Mouse (Mus musculus) lung, postnatal 10 days (tissue): ENCODE measurements around the gene Ccnd3.
A peak's percentile ranks its signal among the peaks of the same experiment; 100 is the strongest.

ENCODE experiments used
- DNase-seq: peaks from one replicate; pipeline ENCODE4 v3.0.0; 2021

Ccnd3 gene

GRCm38 (mm10) chr17:47554621-47555020 is 49.8 kb downstream of the Ccnd3 start:
- no peak for DNase-seq

DNA sequence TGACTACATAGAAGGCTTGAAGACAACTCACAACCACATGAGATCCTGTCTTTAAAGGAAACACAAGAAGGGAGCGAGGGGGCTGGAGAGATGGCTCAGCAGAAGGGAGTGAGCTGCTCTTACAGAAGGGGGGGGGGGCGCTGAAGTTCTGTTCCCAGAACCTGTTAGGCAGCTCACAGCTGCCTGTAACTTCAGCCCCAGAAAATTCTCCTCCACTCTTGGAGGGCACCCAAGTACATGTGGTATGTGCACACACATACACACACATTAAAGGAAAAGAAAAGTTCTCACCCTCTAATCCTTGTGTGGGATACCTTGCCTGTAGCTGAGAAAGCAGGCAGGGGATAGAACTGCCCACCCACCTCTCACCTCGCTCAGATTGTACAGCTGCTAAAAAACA is 52.3 kb downstream of the Ccnd3 start:
- DNase-seq, result peak; percentile 28

DNA sequence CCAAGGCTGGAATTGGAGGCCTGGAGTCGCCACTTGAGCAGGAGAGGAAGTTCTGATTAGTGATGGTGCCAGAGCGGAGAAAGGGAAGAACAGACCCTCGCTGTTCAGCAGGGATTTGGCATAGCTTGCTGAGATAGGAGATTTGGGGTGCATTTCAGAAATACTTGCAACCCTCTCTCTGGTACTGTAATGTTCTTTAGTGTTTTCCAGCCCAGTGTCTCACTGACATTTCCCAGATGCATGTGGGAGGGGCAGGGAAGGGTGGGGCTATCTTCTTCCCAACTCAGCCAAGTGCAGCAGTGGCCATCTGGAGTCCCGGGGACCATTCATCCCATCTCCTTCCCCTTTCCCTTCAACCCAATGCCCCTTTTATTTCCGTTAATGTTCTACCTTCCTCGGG is 54.9 kb downstream of the Ccnd3 start:
- peak; percentile 47 for DNase-seq

DNA sequence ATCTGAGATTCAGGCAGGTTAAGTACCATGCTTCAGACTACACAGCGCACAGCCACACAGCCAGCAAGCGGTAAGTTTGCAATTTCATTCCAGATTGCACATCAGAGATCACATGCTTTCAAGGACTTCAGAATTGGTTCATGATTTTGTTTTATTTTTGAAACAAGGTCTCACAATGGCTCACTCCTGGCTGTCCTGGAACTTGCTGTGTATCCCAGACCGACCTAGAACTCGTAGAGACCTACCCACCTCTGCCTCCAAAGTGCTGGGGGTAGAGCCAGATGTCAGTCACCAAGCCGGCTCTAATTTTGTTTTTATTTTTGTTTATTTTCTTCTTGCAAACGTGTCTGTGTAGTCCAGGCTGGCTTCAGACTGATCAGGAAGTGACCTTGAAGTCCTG is 58.0 kb downstream of the Ccnd3 start:
- no peak for DNase-seq

GRCm38 (mm10) chr17:47564612-47565011 is 59.8 kb downstream of the Ccnd3 start:
- DNase-seq, result no peak

GRCm38 (mm10) chr17:47566133-47566532 is 61.3 kb downstream of the Ccnd3 start:
- DNase-seq, result no peak

DNA sequence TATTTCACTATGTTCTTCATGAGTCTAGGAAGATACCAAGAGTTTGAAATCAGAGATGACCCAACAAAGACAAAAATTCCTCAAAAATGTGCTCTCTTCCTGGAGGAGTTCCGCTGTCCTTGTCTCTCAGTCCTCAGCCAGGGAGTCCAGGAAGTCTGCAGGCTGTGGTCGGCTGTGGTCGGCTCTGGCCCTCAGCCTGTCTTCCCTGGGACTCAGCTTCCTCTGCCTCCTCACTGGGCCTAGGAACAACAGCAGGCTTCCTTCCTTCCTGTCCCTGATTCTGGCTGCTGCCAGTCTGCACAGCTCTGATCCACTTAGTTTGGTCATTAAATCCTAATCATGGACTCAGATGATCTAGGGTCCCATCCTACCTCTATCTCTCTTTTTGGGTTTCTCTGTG is 62.4 kb downstream of the Ccnd3 start:
- peak; percentile 56 for DNase-seq

GRCm38 (mm10) chr17:47568389-47568788 is 63.5 kb downstream of the Ccnd3 start:
- no peak for DNase-seq

DNA sequence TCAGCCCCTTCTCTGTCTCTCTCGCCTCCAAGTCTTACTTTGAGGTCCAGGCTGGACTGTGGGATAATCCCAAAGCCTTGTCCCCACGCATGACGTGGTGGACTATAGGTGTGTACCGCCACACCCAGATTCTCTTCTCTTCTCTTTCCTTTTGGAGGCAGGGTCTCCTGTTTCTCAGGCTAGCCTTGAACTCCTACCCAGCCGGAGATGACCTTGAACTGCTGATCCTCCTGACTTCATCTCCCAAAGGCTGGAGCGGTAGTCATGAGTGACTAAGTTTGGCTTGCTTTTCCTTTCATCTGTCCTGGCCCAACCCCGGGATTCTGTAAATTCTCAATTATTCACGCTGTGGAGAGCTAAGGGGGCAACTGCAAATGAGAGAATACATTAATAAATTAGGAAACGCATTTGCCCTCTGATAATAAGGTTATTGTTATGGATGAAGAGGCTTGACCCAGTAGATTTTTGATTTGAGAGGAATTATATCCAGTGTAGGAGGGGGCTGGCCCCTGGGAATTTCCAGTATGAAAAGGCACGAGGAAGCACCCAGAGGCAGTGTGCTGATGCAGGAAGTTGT is 64.2 kb downstream of the Ccnd3 start:
- no peak for DNase-seq

DNA sequence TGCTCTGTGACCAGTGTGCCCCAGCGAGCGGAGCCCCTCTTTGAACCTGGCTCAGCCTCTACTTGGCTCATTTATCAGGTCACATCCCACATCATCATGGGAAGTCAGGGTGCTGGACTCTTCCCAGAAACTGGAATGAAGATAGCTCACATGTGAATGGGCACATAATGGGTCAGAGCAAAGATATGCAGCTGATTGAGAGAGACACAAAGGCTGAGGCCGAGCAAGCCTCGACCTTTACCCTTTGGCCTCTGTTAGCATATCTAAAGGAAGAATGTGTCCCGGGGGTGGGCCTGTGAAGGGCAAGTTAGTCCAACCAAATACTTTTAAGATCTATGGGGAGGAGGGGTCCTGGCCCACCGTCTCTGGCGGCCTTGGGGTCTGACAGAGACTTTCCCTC is 66.8 kb downstream of the Ccnd3 start:
- DNase-seq, result no peak

DNA sequence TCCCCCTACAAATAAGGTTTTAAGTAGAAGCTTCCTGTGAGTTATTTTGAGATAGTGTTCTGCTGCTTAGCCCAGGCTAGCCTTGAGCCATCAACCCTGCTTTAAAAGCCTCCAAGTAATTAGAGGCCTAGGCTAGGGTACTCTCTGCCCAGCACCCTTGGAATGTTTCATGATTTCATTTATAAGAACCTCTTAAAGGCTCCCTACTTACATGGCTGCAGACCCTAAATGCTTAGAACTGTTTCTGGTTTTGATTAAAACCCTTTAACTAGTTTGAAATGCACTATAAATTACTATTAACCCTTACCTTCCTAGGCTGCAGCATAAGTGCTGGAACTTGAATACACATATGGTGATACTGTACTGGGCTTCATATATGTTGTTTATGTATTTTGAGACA is 67.6 kb downstream of the Ccnd3 start:
- no peak for DNase-seq

DNA sequence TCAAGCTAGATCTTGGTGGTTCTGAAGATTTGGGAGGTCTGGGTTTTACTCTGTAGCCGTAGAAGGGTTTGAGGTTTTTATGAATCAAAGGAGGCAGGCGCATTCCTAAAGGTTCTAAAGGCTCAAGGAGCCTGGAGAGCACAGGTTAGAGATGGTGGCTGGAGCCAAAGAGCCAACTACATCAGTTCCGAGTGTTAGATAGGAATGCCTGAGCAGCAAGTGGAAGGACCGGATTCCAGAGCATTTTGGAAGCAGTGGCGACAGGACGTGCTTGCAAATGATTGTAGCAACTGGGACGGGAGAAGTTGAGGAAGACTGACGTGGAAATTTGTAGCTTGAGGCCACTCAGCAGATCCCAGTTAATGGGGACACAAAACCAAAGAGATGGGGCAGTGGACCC is 69.2 kb downstream of the Ccnd3 start:
- peak; percentile 62 for DNase-seq

DNA sequence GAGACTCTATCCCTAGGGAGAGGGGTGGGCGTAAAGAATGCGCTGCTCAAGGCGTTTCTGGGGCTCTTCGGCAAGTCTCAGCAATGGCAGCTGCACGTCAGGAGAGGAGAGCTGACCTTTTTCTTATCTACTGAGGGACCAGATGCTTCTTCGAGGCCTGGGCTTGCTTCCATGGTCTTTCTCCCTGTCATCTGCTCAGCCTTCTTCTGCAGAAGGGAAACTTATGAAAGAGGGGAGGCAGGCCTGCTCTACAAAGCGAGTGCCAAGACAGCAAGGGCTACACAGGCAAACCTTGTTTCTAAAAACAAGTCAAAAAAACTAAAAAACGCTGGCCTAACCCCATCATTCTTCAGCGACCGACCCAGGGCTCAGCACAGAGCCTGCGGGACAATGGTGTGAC is 70.0 kb downstream of the Ccnd3 start:
- no peak for DNase-seq

DNA sequence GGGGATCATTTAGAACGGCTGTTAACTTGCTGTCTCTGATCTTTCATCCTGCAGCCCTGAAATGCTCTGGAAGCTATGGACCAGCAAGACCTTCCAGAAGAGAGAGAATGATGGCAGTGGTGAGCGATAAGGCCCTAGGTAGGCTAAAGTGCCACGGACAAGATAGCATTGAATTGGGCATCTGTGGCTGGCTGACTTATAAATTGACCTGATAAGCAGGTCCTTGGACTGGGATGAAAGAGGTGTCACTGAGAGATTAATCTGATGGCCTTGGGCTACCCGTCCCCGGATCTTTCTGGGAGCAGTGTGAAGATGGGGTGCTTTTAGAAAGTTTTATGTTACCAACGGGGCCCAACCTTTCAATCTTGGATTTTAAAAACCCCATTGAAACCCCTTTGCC is 73.8 kb downstream of the Ccnd3 start:
- no peak for DNase-seq

DNA sequence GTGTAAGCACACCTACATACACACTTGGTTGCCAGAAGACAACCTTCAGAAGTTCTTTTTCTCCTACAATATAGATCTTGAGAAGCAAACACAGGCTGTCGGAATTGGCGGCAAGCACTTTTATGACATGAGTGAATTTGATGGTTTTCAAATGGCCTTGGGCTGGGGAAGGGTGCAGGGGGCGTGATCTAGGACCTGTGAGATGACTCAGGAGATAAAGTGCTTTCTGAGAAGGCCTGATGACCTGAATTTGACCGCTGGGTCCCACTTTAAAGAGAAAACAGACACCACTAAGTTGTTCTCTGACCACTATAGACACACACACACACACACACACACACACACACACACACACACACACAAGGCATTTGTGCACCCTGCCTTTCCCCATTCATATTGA is 76.1 kb downstream of the Ccnd3 start:
- no peak for DNase-seq

DNA sequence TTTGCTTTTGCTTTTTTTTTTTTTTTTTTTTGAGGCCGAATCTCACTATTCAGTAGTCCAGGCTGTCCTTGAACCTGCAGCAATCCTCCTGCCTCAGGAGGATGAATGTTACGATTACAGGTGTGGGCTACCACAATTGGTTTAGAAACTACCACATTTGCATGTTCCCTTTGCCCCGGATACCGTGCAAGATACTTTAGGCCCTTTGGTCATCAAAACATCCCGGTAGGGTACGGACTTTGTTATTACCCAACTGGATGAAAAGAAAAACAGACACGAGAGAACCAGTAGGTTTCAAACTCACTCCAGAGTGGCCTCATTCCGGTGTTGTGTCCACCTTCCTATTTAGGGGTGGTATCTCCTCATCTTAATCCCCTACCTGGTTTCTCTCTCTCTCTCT is 83.7 kb downstream of the Ccnd3 start:
- no peak for DNase-seq

GRCm38 (mm10) chr17:47591073-47591472 is 86.2 kb downstream of the Ccnd3 start:
- DNase-seq, result no peak

DNA sequence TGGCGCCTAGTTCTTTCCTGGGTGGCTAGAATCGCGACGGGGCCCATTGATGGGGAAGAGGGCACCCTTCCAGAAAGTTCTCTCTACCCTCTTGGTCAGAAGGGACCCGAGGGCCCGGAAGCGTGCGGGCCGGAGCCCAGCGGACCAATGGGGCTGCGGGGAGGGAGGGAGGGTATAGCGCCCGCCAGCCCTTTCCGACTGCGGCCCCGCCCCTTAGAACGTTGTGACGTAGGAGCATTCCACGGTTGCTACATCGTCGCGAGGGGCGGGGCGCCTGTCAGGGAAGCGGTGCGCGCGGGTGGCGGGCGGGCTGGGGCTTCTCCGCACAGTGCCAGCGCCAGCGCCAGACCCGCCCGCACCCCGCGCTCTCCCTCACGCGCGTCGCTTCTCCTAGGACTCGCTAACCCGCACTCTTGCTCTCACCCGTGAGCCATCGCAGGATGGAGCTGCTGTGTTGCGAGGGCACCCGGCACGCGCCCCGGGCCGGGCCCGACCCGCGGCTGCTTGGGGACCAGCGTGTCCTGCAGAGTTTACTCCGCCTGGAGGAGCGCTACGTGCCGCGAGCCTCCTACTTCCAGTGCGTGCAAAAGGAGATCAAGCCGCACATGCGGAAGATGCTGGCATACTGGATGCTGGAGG is 88.5 kb downstream of the Ccnd3 start:
- DNase-seq, result peak; percentile 98

DNA sequence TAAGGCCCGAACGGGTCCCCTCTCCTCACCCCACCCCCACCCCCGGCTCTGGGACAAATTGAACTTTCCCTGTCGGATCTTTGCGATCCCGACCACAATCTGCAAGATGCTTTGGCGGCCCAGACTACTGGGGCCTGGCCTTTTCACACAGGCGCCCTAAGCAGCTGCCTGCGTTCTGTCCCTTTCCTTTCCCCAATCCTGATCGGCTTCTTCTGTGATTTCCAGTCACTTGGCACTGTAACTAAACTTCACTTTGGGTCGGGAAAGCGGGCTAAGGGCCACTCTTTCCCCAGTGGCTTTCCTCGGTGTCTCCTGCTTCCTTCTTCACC is 89.0 kb downstream of the Ccnd3 start:
- DNase-seq, result no peak

DNA sequence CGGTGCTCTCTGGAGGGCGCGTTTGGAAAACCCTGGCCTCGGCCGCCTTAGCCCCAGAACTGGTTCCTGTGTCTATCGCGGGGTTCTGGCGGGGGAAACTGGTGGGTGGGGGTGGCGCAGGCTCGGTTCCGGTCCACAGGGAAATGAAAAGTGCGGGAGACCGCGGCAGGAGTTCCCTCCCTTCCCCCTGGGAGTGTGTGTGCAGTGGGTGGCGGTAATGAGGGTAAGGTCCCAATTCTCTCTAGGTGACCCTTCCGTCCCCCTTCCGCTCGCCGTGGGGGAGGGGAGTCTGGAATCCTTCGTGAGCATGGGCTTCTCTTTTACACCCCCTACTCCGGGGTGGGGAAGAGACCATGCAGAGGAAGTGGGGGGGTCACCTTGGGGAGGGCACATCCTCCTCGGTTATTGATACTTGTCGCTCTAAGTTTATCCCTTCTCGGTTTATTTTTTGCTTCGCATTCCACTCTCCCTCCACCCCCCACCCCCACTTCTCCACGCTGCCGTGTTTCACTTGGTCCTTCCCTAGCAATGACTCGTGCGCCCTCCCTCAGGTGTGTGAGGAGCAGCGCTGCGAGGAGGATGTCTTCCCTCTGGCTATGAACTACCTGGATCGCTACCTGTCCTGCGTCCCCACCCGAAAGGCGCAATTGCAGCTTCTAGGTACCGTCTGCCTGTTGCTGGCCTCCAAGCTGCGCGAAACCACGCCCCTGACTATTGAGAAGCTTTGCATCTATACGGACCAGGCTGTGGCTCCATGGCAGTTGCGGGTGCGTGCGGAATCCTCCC is 89.5 kb downstream of the Ccnd3 start:
- DNase-seq, result peak; percentile 66

DNA sequence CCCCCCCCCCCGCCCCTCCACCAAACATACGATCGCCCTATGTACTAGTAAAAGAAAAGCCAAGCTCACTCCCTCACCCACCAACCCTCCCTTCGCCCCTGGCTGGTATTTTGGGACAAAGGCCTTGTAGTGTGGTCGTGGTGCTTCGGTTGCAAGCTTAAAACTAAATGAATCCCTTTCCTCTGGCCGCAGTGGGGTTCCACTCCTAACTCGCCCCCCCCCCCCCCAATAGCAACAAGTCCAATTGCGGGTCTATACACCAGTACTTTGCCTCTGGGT is 90.1 kb downstream of the Ccnd3 start:
- no peak for DNase-seq

GRCm38 (mm10) chr17:47595248-47596161 is 90.7 kb downstream of the Ccnd3 start:
- peak; percentile 76 for DNase-seq

GRCm38 (mm10) chr17:47596162-47596838 is 91.4 kb downstream of the Ccnd3 start:
- peak; percentile 24 for DNase-seq
